Mouse (Mus musculus) testis, adult 2 months (tissue): ENCODE data around the gene Dazap1.
"Not testable (repeated sequence)": the region's sequence is repeated elsewhere in the genome, so short reads cannot be mapped to it uniquely, and the experiment has no call there.

Source experiments
- CTCF ChIP-seq: fragments of 200-500 bp; IDR thresholded peaks from 2 replicates; pipeline ENCODE4 v1.5.1; 2012; ENCODE audit warnings: low read depth, mild to moderate bottlenecking, inconsistent platforms, low read length, moderate library complexity; ENCODE audit not compliant: control insufficient read depth, insufficient read depth, insufficient replicate concordance
- POLR2A ChIP-seq: fragments of 200-500 bp; IDR thresholded peaks from 2 replicates; pipeline ENCODE4 v1.6.1; 2012; ENCODE audit warnings: low read depth, mild to moderate bottlenecking, inconsistent platforms, low read length, moderate library complexity; ENCODE audit not compliant: control insufficient read depth

DNA sequence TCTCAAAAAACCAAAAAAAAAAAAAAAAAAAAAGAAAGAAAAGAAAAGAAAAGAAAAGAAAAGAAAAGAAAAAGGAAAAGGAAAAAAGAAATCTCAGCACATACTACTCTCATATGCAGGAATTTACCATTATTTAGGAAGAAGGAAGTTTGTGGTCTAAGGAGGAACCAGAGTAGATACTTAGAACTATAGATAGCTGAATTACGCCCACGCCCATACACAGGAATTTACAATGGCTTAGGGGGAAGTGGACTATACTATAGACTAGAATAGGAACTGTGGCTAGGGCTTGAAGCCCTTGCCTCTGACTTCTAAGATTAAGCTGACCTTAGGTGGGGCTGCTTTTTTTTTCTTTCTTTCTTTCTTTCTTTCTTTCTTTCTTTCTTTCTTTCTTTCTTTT lies 38.1 kb upstream of the Dazap1 start:
- not testable (repeated sequence) for TF ChIP-seq CTCF, POLR2A
